Mouse (Mus musculus) liver, embryonic 14.5 days (tissue): ENCODE measurements around the gene Lrrc19.

Experiments used
- CTCF ChIP-seq: IDR thresholded peaks from 2 replicates; pipeline ENCODE4 v1.5.1; 2016; ENCODE audit warnings: antibody characterized with exemption, low read depth, control low read depth
- EP300 ChIP-seq: IDR thresholded peaks from 2 replicates; pipeline ENCODE4 v1.6.1; 2016; ENCODE audit warnings: antibody characterized with exemption, low read depth

DNA sequence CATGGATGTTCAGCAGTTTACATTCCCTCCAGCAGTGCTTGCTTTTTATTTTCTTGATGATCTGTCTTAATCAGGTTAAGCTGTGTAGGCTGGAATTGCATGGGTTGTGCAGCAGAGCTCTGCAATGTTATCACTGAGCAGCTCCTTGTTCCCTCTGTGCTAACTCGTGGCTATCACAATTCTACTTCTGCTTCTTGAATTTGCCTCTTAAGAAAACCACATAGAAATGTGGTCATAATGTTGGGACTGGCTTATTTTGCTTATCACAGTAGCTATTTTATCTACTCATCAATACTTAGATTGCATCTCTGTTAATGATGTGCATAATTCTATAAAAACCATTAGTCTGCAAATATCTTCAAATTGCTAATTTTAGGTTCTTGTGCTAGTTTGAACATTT lies 32.1 kb upstream of the Lrrc19 start:
- TF ChIP-seq CTCF (no peak), EP300 (no peak)
